Mouse (Mus musculus) neural tube, embryonic 10.5 days (tissue): Measurements from ENCODE around the gene Ipo7.
"Not testable (repeated sequence)": the region's sequence is repeated elsewhere in the genome, so short reads cannot be mapped to it uniquely, and the experiment has no call there.

Experiments
- DNase-seq: peaks from one replicate; pipeline ENCODE4 v3.0.0-alpha.2; 2017; ENCODE audit warnings: low spot score; ENCODE audit errors: extremely low spot score

Gene Ipo7

DNA sequence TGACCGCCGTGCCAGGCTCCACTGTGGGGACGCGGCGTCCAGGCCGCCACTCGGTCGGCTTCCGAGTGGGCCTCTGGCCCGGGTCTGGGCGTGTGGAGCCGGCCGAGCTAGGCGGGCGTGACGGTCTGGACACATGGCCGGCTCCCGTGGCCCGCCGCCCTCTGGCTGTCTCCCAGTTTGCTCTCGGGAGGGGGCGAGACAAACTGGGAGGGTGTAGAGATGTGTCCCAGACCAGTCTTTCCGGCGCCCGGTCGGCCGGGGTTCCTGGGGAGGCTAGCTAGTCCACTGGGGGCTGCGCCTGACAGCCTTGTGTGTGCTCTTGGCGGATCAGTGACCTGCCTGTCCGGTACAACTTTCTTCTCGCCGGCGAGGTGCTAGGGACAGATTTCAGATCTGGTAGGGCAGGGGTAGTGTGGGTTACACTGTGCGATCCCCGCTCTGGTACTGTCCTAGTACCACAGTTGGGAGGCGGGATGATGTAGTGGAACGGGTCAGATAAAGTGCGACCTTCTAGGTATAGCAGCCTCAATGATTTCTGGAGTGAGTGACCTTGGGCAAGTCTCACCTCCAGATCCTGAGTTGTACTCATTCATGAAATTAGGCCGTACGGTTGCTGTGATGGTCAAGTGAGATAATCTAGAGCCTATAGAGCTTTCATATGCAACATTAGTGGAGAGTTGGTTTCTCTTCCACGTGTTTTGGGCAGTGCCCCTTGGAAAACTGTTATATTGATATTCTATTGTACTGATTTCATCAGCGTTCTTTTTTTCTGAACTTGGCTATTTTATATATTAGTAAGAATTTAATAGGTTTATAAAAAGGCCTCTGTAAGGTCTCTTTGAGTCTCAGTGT lies 783 bp downstream of the Ipo7 start:
- DNase-seq: no peak

DNA sequence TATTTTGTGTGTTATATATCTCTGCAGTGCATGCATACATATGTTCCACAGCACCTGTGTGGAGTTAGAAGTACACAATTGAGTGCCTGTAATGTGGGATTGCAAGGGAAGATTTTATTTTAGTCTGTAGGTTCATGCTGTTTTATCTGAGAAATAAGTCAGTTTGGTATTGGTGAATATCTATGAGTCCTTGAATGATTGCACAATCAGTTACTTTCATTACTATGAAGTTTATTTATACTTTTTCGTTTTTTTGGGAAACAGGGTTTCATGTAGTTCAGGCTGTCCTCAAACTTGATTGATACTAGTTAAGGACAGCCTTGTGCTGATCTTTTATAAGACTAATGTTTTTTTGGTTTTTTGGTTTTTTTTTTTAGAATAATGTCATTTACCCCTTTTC lies 5.5 kb downstream of the Ipo7 start:
- DNase-seq: no peak

DNA sequence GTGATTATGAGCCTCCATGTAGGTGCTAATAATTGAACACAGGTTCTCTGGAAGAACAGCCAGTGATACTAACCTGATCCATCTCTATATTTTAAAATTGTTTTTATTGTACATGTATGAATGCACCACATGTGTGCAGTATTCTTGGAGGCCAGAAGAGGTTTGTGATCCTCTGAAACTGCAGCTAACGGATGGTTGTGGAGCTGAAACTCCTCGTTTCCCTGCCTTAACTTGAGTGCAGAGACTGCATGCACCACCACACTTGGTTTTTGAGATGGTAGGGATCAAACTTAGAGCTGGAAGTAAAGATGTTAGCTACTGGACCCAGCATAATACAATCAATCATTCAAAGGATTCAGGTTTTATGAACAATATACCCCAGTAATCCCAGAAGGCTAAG lies 8.5 kb downstream of the Ipo7 start:
- no peak for DNase-seq

DNA sequence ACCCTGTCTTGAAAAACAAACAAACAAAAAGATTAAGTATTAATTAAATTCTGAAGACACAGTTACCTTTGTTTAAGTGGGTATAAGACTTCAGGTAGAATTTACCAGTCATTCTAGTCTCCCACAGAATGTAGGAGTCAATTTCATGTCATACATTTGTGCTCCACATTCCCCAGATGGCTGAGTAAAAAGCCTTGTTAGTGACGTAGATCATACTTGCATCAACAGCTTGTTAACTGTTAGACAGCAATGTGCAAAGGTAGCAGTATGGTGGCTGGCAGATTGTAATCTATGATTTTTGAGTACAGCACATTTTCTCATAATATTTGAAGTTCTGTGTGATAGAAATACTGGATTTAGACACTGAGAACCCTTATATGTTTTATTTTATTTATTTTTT lies 10.8 kb downstream of the Ipo7 start:
- no peak for DNase-seq

DNA sequence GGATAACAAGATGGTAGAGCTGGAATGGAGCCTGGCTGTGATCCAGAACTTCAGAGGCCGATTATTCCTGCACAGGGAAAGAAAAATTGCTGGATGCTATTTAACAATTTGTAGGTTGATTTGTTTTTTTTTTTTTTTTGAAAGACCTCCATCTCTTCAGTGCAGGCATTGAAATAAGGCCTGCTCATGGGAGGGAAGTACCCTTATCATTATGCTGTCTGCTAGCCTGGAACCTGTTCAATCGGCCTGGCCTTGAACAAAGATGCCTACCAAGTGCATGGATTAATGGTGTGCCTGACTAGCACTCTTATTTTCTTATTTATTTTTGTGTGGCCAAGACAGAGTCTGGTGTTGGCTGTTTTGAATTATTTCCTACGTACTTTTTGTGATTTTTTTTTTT lies 12.3 kb downstream of the Ipo7 start:
- peak; percentile 4 for DNase-seq

DNA sequence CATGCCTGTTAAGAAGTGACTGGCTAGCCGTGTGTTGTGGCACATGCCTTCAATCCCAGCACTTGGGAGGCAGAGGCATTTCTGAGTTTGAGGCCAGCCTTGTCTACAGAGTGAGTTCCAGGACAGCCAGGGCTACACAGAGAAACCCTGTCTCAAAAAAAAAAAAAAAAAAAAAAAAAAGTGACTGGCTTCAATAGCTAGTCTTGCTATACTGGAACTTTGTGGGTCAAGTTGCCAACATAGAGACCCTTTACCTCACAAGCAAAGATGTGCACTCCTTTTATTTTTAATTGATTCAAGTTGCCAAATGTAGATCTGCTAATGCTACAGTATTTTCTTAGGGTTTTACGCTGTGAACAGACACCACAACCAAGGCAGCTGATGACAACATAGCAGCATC lies 39.6 kb downstream of the Ipo7 start:
- DNase-seq: not testable (repeated sequence)

DNA sequence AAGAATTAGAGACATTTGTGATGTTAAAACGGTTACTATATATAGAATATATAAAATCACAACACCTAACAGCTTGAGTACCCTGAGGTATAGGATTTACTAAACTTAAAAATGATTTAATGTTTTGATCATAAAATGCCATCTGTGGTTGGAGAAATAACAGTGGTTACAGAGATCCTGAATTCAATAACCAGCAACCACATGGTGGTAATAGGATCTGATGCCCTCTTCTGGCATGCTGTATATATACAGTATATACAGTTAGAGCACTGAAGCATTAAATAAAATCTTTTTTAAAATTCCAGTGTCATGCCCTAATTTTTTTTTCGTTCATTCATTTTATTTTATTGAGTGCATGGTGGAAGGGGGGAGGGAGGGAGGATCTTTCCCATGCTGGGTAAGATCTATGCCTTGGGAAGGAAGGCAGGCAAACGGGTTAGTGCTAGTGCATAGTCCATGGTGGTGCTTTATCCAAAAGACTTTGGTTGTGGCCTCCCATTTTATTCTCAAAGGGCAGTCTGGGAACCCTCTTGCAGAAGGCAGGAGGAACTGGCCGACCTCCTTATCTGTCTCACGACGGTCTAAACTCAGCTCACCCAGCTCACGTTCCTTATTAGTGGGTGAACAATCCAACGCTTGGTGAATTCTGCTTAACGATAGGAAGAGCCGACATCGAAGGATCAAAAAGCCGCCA lies 41.2 kb downstream of the Ipo7 start:
- peak; percentile 23 for DNase-seq

DNA sequence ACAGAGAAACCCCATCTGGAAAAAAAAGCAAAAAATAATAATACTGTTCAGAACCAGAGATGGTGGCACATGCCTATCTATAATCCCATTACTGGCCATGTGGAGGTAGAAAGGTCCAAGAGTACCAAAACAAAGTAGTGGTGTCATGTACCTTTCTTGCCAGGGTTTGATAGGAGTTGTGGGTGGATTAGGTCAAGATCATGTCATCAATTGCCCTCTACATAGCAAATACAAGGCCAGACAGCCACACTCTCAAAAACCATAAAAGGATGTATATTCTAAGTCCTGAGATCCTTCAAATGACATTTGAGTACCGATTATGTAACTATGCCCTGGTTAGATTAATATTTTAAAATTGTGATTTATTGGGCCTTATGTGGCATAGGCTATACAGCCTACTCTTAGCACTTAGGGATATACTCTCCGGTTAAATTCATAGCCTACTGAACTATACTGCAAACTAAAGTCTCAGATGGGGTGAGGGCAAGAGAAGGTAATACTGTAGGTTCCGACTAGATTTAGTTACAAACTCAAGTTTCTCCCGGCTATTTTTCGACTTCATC lies 42.1 kb downstream of the Ipo7 start:
- peak; percentile 11 for DNase-seq

DNA sequence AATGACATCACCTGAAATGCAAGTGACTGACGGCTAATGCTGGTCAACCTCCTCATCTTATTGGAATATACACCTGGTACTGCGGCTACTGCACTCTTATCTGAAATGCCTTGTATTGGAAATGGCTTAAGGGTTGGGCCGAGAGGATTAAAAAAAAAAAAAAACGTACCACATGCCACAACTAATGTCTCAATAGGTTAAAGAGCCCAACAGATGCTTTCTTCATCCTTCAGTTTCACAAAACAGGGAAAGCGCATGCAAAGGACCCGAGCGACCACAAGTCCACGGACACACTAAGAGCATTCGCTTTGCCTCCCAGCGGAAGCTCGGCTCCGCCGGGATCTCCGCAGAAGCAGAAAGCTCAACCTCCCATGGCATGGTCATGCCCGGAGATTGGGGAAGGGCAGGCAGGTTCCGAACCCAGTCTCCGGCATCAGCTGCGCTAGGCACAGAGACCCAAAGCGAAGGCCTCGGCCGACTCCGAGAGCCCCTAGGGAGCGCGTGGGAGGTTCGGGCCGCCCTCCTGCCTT lies 42.7 kb downstream of the Ipo7 start:
- no peak for DNase-seq

DNA sequence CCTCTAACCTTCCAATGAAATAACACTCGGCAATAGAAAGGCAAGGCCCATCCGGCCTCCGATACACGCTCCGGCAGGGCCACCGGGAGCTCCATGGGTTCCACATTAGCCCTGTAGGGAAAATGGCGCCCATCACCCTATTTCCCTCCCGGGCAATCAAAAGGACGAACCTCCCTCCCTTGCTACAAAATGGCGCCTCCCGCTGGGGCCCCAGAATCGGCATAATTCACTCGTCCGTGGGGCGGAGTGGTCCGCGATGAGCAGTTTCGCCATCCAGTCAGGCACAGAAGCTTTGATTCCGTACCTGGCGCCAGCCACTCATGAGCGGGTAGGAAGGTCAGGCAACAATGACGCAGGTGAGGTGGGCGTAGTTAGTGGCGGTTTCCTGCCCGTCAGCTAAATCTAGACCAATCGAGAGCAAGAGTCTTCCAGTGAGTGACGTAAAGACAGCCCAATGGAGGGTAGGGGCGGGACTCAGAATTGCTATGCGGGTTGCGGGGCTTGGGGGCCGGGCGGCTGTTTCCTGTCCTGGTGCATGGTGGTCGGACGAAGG lies 43.2 kb downstream of the Ipo7 start, which contains the start of gene Zfp143:
Gene Zfp143 (plus strand): TSS at position 19 of the 553 bp plus-strand sequence.
- DNase-seq: peak; percentile 100

DNA sequence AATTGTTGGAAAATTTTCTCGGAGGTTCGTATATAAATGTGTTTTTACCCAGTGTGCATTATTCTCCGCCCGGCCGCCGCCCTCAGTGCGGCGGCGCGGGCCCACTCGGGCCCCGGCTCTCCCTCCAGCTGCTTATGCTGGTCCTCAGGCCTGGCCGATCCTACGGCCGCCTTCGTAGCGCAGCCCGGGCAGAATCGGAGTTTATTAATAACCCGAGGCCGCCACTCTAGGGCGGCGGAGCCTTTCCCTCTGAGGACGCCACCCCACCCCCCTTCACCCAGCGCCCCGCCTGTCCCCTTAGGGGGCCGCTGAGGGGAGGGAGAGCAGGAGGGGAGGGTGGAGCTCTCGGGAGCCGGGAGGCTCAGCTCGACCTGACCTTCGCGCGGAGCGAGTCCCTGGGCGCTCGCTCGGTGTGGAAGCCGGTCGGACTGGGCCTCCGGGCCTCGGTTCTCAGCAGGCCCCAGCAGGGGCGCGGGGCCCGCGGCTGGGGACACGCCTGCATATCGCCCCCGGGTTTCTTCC lies 43.7 kb downstream of the Ipo7 start:
- DNase-seq: peak; percentile 87

DNA sequence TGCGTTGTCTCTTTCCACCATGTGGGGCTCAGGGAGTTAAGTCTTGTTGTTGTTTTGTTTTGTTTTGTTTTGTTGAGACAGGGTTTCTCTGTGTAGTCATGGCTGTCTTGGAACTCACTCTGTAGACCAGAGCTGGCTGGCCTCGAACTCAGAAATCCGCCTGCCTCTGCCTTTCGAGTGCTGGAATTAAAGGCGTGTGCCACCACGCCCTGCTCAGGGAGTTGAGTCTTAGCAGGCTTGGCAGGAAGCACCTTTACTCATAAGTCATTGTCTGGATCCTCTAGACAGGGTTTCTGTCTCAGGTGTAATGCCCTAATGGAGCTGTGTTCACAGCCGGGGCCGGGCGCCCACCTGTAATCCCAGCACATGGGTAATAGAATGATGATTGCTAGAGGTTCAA lies 45.7 kb downstream of the Ipo7 start:
- no peak for DNase-seq

DNA sequence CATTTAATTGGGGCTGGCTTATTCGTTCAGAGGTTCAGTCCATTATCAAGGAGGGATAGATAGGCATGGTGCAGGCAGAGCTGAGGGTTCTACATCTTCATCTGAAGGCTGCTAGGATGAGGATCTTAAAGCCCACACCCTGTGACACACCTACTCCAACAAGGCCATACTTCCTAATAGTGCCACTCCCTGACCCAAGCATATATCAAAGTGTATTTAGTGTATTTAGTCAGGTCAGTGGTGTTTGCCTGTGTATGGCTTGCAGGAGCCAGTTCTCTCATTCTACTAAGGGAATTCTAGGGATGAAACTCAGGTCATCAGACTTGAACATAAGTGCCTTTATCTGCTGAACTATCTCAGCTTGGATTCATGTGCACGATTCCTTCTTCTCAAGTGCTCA lies 51.0 kb downstream of the Ipo7 start:
- DNase-seq: no peak

DNA sequence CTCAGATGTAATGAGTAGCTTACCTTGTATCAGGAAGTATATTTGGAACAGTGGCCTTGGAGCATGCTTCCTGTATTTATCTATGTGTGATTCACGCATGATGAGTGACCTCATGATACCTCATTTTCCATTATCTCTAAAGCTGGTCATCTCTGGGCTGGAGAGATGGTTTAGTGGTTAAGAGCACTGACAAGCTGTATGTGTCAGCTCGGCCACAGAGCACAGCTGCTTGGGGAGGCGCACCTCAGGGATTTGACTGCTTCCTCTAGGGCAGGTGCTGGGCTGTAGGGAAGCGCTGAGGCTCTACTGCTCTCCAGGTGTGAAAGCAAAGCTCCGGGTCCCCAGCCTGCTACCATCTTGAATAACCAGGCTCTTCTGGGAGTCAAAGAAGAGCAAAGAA lies 60.1 kb downstream of the Ipo7 start:
- no peak for DNase-seq

DNA sequence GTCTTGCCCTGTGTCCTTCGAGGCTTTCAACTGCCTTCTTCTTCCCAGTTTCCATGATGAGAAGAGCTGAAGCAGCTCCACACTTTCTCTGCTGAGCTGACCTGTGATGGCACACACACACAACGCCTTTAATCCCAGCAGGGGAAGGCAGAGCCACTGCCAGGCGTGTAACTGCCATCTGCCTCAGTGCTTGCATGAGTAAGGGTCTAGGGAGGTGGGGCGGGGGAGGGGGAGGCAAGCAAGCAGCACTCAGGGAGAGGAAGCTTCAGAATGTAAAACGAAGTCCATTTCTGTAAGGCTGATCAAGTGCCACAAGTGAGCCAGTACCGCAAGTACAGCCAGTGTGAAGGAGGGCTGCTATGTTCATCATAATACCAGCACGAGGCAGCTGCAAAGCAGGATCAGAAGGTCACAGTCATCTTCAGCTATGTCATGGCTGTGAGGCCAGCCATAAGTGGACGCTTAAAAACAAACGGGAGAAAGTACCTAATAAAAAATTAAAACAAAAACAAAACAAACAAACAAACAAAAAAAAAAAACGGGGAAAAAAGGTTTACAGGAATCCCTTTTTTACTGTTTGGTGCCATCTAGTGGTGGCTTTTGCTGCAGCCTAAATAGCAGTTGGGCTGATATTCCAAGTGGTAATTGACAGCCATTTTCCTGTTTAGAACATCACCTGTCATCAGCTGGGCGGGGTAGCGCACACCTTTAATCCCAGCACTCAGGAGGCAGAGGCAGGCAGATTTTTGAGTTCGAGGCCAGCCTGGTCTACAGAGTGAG lies 65.5 kb downstream of the Ipo7 start:
- peak; percentile 27 for DNase-seq

DNA sequence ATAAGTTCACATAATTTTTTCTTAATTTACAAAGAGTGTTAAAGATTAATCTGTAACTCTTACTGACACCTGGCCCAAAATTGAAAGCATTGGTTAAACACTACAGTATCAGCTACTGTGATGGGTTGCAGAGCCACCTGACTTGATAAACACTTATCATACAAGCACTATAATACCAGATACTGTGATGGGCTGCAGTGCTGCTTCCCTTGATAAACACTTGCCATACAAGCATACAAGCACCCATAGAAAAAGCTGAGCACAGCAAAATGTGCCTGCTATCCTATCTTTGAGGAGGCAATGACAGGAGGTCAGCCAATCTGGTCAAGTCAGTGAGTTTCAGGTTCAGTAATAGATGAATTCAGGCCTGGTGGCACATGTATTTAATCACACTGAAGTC lies 67.1 kb downstream of the Ipo7 start:
- no peak for DNase-seq

DNA sequence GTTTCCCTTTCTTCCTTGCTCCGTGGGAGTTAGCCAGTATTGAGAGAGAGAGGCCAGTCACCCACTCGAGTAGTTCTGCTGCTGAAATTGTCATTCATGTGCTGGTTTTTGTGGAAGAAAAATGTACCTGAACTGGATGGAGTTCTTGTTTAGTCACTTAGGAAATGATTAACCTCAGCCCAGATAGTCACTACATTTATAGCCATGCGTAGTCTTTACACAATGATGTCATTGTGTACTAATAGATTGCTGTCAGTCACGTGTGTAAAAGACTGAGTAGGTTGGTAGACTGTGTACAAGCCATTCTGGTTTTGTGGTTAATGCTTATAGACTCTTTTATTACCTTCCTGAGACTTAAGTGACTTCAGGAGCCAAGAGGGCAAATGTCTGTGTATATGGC lies 69.8 kb downstream of the Ipo7 start:
- no peak for DNase-seq

DNA sequence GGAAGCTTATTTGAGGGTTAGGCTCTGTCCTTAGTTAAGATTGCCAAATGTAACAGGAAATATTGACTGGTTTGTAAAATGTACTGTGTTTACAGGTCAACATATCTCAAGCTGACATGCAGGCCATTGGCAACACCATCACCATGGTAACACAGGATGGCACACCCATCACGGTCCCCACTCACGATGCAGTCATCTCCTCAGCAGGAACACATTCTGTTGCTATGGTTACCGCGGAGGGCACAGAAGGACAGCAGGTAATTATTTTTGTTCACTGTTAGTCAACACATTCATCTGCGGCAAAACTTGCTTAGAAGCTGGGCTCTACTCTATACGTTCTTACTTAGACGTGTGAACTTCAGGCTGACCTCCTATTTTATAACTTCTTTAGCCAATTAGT lies 73.6 kb downstream of the Ipo7 start:
- DNase-seq: no peak

DNA sequence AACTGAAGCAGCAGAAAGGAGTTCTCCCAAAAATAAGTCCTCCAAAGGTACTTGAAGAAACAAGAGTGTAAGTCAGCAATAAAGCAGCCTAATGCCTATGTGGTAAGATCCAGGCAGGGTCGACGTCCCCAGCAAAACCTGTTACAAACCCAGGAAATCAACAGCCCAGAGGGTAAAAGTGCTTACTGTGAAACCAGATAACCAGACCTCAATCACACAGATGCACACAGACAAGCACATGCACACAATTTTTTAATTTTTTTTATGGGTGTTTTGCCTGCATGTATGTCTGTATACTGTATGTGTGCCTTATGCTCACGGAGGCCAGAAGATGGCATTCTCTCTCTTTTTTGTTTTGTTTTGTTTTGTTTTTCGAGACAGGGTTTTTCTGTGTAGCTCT lies 78.3 kb downstream of the Ipo7 start:
- no peak for DNase-seq

DNA sequence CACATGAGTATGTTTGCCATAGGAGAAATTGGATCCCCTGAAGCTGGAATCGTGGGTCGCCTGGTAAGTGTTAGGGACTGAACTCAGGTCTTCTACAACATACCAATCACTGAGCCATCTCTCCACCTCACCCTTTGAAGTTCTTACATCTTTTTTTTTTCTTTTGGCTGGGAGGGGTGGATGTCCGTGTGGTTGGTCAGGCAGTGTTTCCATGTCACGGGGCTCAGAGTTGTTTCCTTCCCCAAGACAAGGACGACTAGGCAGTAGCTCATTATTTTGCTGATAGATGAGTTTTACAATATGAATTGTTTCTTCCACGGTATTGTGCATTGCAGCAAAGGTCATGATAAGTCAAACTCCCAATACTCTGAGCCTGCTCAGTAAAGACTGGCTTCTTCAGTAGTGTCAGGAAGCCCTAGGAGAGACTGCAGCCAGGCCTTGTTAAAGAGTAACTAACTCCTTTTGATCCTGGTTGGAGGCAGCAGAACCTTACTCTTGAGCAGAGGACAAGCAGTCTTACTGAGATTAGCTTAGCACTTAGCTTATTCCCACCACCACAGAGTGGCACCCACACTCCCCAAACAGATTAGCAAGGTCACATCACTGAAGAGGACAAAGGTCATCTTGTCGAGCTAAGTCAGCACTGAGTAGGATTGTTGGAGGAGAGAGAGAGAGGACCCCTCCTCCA lies 79.2 kb downstream of the Ipo7 start:
- no peak for DNase-seq
